Mouse (Mus musculus): ENCODE results near the gene Sptssa. TPM values are rescaled to one million over a fixed set of nuclear protein-coding genes. Genes with fewer than 3 reads are reported as not detected.
"Not testable (repeated sequence)": the region's sequence is repeated elsewhere in the genome, so short reads cannot be mapped to it uniquely, and the experiment has no call there.

Gene Sptssa
- total RNA-seq (2021) = 94.3 and 115 TPM in 2 replicates
- long read RNA-seq, transcript Sptssa-201 (2 exons, 1,346 nt) = major isoform, 134 of 137 reads
- long read RNA-seq, partial matches to known transcripts = 1 of 137 reads
- long read RNA-seq, other reads (novel, unspliced or antisense) = 2 of 137 reads

DNA sequence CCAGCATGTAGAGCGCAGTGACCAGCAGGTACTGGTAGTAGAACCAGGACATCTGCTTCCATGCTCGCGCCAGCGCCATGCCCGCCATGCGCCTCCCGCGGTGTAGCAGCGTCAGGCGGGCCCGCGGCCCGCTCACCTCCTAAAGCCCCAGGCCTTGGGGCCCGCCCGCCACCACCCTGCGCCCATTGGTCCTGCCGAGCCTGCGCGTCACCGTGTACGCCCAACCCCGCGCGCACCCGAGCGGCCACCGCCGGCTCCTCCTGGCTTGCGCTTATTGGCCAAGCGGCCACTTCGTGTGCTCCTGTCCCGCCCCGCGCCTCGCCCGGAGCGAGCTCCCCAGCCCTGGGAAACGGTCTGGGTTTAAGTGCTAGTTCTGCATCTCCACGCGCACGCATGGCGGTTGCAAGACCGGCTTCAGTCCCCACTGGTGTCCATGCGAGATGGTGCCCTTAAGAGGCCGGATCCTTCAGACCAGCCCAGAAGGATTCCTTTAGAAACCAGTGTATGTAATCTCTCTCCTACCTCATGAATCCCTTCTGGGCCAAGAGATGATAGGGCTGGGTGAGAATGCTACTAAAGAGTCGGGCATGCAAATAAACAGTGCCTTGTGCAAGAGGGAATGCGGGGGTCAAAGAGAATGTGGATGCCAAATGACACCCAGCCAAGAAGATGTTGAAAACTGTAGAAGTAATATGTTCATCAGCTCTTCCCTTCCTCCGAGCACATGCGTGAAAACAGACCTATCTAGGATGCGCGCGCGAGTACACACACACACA is at the start of gene Sptssa:
Gene Sptssa (minus strand): TSS at position 178 of the 776 bp plus-strand sequence.
- peak; percentile 98 for DNase-seq

DNA sequence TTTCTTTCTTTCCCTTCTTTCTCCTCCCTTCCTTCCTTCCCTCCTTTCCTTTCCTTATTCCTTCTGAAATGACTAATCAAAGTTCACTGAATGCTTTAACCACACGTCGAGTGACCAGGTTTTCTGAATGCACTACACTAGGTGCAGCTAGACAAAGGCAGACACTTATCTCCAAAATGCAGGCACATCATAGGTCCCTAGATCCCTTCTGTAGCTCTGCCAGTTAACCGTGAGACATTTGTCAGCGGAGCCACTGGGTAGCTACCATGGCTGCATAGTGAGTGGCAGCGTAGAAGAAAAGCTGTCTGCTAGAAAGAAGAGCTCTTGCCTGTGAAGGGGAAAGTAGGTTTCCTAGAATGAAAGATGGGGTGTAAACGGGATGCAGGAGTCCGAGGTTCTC is 43.0 kb upstream of the Sptssa start:
- no peak for DNase-seq

DNA sequence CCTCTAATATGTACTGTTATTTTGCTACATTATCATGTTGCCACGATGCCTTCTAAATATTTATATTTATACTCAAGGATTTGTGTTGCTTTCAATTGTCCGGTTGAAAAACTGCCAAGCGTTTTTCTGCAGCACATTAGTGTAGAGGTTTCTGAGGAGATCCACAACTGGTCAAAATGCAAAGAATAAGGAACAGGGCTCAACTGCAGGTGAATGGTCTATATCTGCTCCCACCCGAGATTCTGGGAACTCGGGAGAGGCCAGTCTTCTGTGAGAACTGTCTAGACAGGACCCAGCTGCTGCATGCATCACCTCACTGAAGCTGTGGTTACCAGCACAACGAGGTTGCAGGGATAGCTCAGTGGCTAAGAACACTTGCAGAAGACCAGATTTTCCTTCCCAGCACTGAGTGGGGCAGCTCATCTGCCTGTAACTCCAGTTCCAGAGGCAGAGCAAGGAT is 41.4 kb upstream of the Sptssa start:
- DNase-seq = no peak

DNA sequence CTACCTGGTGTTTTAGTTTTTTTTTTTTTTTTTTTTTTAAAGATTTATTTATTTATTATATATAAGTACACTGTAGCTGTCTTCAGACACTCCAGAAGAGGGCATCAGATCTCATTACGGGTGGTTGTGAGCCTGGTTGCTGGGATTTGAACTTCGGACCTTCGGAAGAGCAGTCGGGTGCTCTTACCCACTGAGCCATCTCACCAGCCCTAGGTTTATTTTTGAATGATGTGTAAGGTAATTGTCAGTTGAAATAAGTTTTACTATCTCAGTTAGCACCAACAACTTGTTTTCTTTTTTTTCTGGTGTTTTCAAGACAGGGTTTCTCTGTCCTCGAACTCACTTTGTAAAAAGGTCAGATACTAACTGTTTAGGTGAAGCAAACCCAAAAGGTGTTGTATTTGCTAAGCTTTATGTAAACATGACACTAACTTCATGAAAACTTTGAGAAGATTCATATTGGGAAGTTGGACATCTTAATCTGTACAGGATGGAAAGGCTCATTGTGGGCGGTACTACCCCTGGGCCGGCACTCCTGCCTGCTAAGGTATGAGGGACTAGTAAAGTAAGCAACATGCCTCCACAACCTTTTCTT is 40.7 kb upstream of the Sptssa start:
- no peak for DNase-seq

DNA sequence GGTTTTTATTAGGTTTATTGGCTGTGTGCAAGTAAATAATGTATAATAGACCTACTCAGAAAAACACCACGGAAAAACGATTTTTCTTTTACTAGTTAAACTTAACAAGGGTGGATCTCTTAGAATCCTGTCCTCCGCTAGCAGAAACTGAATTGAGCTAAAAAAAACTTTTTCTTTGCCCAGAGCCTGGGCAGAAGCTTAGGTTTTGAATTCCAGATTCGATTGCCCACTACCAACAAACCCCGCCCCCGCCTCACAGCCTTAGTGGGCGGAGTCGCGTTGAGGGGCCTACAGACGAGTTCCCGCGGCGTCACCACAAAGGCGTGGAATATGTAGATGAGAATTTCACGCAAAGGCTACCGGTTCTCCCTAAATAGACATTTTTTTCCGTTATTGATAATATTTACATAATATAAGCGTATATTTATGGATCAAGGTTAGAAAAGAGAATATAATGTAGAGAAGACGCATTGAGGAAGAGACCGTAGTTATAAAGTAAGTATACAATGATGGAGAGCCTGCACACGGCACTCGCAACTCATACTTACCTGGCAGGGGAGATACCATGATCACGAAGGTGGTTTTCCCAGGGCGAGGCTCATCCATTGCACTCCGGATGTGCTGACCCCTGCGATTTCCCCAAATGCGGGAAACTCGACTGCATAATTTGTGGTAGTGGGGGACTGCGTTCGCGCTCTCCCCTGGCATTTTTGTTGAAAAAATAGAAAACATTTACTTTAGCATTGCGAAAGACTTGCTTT is 40.0 kb upstream of the Sptssa start:
- peak; percentile 93 for DNase-seq

DNA sequence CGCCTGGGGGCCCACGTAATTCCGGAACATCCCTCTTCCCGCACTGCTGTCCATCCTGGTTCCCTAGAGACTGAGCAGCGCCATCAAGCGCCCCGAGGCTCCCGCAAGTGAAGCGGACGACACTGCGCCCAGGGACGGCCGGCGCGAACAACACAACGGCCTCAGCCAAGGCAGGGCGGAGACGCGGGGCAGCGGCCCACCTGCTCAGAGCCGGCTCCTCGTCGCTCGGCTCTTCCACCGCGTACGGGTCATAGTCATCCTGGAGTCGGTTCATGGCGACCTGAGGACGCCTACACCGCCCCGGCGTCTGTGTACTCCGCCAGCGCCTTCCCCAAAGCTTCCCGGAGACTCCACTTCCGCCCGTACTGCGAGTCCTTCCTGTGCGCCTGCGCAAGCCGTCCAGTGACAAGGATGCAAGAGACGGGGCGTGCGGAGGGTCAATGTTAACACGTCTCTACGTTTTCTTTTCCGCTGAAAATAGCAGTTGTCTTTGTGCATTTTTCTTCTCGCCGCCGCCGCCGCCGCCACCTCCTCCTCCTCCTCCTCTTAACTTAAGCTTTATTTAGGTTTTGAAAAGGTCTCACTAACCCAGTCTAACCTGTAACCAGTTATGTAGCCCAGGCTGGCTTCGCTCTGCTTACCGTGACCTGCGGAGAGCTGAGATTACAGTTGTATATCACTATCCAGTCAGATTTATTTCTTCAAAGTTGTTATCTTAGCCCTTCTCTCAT is 39.3 kb upstream of the Sptssa start, which contains the start of gene Eapp:
Gene Eapp (minus strand): TSS at position 387 of the 731 bp plus-strand sequence.
- peak; percentile 96 for DNase-seq

DNA sequence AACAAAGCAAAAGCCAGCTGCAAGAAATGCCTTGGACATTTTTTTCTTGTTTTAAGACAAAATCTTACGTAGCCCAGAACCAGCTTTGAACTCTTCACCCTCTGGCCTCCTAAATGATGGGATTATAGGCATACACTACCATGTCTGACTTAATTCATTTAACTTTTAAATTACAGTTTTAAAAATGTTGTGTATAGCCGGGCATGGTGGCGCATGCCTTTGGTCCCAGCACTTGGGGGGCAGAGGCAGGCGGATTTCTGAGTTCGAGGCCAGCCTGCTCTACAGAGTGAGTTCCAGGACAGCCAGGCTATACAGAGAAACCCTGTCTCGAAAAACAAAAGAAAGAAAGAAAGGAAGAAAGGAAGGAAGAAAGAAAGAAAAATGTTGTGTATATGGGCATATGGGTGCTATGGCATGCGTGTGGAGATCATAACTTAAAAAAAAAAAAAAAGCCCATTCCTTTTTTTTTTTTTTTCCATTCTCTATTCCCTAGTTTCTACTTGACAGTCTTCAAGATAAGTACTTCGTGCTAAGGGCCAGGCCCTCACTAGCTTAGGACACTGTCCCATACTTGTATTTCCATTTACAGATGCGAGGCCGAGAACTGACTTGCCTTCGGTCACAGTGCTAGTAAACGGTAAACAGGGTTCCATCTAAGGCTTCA is 38.6 kb upstream of the Sptssa start:
- no peak for DNase-seq

DNA sequence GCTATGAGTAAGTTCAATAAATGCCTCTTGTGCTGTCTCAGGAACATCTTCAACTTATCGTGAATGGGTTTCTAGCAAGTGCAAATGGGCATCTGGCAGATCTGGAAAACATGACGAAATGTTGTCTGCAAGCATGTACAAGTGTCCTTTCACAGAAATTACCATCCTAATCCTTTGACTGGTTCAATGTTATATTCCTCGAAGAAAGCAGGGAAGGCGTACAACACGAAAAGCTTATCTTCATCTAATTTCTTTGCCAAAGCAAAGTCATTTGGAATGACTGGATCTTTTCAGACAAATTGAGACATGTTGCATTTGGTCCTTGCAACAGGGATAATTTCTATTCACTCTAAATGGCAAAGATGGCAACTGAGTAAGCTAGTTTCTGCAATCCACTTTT is 32.7 kb upstream of the Sptssa start:
- no peak for DNase-seq

DNA sequence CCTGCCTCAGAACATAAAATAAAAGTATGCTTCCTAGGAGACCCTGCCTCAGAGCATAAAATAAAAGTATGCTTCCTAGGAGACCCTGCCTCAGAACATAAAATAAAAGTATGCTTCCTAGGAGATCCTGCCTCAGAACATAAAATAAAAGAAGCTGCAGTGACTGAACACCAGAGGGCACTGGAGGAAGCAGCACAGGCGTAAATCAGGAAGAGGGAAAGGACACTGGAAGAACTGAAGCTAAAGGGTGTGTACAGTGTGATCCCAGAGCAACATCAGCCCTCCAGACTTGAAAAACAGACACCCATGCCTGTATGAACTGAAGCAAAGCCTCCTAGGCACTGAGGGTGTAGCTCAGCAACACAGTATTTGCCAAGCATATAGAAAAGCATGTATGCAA is 26.8 kb upstream of the Sptssa start:
- no peak for DNase-seq

DNA sequence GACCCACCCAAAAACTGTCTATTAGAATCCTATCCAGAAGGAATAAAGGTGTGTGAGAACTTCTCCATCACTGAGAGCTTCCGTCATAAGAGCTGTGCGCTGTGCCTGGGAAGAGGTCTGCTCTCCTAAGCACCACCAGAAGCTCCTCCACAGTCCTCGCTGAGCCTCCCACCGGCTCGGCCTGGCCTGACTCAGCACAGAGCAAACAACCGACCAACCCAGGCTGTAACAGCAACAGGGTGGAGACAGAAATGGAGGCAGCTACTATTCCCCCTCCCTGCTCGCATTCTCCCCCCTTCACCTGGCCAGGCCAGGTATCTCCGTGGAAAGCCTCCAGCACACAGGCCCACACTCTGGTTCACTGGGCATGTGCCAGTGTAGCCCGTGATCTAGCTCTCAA is 20.3 kb upstream of the Sptssa start:
- no peak for DNase-seq

DNA sequence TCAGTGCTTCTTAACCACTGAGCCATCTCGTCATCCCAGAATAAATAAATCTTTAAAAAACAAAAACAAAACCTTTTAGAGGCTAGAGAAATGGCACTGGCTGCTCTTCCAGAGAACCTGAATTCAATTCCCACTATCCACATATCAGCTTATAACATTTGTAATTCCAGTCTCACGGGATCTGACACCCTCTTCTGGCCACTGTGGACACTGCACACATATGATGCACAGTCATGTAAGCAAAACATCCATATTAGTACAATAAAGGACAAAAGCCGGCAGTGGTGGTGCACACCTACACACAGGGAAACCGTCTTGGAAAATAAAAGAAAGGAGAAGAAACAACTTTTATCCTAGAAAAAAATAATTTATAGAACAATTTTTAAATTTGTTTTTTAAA is 19.0 kb upstream of the Sptssa start:
- no peak for DNase-seq

DNA sequence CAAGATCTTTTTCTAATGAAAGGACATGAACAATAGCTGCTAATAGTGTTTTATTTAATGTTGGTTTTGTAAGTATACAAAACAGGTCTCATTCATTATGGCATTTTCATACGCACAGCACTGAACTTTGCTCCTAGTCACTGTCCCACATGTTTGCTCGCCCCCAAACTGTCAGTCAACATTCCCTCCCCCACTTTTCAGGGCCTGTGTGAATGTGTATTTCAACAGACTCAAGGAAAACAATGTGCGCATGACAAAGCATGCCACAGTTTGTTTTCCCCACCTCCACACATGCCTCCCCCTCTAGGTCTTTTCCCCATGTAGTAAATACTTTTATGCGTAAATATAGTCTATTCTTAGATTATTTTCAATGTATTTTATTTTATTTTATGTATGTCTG is 14.9 kb upstream of the Sptssa start:
- no peak for DNase-seq

DNA sequence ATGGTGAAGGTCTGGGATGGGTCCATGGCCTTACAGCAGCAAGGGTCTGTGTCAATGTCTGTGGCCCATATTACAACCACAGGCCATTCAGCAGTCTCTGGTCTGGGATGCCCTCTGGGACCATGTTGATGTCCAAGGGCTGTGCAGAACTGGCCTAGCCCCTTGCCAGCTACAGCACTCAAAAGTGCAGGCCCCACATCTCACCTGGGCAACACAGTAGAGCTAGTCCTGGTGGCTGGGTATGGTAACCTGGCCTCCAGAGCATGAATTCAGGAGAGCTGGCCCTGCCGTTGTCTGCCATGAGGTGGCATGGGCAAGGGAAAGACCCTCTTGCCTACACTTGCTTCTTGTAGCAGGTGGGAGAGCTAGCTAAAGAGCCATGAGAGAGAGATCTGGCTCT is 11.8 kb upstream of the Sptssa start:
- no peak for DNase-seq

DNA sequence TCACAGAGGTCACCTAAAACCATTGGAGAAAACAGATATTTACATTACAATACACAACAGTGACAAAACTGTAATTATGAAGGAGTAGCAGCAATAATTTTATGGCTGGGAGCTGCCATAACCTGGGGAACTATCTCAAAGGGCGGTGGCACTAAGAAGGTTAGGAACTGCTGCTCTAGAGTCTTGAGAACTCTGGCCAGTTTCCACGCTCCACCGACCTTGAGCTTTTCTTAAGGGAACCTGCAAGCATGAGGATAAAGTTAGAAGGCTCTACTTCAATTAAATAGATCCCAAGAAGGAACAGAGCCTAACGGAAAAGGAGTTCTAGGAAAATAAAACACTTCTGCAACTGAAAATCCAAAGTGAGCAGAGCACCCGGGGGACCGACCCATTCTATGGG is 9.2 kb upstream of the Sptssa start:
- DNase-seq = no peak

DNA sequence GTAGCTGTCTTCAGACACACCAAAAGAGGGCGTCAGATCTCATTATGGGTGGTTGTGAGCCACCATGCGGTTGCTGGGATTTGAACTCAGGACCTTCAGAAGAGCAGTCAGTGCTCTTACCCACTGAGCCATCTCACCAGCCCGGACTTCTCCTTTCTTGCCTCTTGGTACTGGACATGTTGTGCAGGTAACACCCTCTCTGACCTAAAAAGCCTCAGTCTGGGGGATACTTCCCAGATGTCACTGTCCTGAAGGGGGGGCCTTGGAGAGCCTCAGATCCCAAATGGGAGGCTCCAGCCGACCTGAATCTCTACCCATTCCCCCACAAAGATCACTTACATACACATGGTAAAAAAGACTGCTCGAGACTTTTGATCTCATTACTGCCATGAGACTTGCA is 5.1 kb upstream of the Sptssa start:
- DNase-seq = not testable (repeated sequence)

DNA sequence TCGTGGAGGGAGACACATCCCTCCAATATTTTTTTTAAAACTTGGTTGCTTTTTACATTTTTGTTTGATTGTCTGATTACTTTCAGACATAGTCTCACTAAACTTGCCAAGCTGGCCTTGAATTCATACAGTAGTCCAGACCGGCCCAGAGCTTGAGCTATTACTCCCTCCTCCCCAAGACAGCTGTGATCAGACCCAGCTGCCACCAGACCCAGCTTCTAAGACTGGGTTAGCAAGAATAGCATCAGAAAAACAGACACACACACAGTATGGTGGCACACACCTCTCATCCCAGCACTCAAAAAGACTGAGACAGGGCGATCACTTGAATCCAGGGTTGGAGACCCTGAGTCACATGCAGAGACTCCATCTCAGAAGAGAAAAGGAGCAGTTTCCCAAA is 3.5 kb upstream of the Sptssa start:
- no peak for DNase-seq

DNA sequence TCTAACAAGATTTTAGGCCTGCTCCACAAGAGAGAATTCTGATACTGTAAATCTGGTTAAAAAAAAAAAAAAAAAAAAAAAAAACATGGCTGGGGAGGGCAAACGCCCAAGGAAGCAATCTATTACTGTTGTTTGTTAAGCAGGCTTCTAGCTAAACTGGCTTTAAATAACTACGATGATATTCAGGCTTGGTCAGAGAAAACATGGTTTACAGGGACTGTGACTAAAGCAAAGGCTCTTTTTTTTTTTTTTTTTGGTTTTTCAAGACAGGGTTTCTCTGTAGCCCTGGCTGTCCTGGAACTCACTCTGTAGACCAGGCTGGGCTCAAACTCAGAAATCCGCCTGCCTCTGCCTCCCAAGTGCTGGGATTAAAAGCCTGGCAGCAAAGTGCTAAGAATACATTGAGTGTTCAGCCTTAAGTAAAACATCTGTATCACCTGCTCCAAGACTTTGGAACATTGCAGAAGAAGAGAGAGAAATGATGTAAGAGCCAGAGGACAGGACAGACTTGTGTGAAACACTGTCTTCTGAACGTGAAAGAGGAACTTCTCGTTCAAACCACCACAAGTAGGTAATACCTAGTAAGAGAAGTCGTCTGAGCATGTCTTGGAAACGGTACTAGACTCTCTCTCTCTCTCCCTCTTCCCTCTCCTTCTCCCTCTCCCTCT is 2.2 kb upstream of the Sptssa start:
- DNase-seq = no peak

DNA sequence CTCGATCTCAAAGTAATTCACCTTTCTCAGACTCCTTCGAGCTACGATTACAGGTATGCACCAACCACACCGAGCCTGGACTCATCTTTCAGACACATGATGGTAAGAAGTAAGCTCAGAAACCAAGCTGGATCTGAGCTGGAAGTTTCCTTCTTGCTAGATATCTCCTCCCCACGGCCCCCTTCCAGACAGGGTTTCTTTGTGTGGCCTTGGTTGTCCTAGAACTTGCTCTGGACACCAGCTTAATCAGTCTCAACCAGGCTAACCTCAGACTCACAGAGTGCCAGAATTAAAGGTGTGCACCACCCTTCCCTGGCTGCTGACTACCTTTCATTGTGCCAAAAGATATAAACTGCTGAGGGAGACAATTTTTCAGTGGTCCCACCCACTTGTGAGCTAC is 1.6 kb upstream of the Sptssa start:
- DNase-seq = no peak

DNA sequence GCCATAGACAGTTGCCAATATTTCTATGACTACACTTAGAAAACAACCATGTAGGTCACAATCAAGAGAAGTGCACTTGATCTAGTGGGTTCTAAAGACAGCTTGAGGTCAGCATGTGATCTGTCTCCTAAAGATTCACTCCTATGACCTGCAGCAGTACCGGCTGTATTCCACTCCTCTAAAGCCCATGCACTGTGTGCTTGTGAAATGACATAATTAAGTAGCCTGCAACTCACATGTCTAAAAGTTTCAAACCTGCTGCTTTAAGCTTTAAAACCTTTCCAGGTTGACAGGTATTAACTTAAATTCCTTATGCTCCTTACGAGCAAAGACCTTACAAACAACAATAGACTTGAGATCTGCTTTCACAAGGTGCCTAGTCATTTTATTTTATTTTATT is 853 bp upstream of the Sptssa start:
- no peak for DNase-seq

DNA sequence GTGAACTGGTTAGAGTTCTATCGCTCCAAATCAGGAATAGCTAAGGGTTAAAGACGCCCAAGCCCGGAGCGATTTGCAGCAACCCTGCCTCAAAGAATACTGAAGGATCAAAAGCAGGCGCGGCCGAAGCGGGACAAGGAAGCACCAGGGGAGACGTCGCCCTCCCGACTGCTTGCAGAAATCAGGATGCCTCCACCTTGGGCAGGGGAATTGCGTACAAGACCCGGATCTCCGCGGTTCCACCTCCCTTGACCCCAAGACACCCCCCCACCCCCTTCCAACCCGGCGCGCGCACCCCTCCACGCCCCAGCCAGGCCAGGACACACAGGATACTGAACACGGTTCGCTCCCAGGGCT is 356 bp downstream of the Sptssa start:
- no peak for DNase-seq
